Mouse (Mus musculus) embryonic stem cell, embryonic (primary cell): ENCODE results near the gene Tmem178b.

ENCODE experiments used
- CTCF ChIA-PET, 4 experiments: fragments of 300-600 bp in 2 of 4; fragments of 350-600 bp in 2 of 4; sonication (Branson Sonifier 250); formaldehyde crosslinking; loops; one replicate each; lab custom pipeline; 2022; ENCODE audit warnings: inconsistent platforms in 2 of 4; lab: Charles Lee
- POLR2A ChIA-PET, 4 experiments: fragments of 300-600 bp in 2 of 4; fragments of 350-600 bp in 2 of 4; sonication (Branson Sonifier 250); formaldehyde crosslinking; loops; one replicate each; lab custom pipeline; 2022; ENCODE audit warnings: antibody characterized with exemption in 4 of 4, inconsistent platforms in 1 of 4; lab: Charles Lee

The Tmem178b gene

DNA sequence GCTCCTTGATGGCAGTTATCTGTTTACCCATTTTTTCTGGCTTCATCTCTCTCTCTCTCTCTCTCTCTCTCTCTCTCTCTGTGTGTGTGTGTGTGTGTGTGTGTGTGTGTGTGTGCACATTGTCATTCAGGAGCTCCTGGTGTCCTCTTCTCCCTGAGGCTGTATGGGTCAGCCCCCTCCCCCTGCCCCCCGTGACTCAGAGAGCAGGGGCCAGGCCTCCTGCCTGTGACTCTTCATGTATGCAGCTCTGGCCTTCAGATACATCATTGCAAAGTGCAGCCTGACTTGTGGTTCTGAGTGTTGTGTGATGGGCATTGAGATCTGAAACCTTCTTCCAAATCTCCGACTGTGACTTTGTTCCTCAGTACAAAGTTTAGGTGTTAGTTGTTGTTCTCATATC, 237.7 kb downstream of the Tmem178b start:
- ChIA-PET POLR2A (interaction anchor here in 1 of 4 experiments (0.6 kb wide), 1 partner anchor 10 kb away, joined by 3 read pairs; no protein-coding TSS in a partner anchor), CTCF (interaction anchor here in 3 of 4 experiments (0.5 to 1.4 kb wide), 3 partner anchors 9 to 259 kb away, joined by 3 to 6 read pairs (median 4); no protein-coding TSS in a partner anchor)

DNA sequence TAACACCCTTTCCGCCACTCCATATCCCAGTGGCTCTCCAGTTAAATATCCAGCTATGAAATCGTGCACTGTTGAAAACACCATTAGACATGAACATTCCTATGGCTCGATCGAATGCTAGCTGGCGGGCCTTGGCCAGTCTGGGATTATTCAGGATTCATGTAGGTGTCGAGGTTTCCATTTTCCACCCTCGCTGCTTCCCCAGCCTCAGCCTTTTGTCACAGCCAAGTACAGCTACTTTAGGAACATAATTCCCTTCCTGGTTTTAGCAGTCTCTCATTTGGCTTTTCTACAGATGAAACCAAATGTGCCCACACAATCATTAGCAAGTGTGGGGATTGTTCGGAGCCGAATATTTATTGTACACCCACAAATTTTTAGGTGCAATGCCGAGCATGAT, 239.4 kb downstream of the Tmem178b start:
- ChIA-PET CTCF (interaction anchor here in 1 of 4 experiments (0.9 kb wide), 1 partner anchor 124 kb away, joined by 3 read pairs; no protein-coding TSS in a partner anchor), POLR2A (interaction anchor here in 1 of 4 experiments (1.2 kb wide), 1 partner anchor 9 kb away, joined by 4 read pairs; no protein-coding TSS in a partner anchor)

DNA sequence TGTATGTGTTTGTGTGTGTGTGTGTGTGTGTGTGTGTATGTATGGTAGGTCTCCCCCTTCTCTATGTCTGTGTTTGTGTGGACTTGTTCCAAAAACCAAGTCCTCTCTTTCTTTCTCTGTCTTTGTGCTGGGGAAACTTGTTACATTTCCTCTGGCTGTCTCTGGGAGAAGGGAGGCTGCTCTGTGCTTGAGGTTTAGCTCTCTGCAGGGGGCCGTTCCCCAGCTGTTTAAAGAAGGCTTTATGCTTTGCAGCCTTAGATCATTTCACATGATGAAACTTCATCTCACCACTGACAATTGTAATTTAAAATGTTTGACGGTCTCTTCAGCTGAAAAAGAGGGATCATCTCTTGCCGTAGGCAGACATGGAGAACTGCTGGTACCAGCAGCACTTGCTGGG, 243.2 kb downstream of the Tmem178b start:
- CTCF ChIA-PET = no interaction called here
- POLR2A ChIA-PET = no interaction called here

DNA sequence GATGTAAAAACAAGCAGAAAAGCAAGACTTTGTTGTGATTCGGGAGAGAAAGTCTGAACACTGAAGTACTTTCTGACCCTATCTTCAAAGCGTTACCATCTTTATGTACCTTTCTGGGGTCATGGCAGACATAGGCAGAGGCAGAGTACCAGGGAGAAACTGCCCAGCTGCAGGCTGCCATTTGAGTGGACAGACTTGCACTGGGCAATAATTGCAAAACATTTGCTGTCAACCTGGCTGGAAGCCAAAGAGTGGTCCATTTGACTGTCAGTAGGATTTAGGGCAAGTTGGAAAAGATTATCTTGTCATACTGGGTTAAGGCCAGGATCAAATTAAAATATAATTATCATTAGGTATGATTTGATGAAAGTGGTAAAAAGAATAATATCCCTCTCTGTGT, 247.1 kb downstream of the Tmem178b start:
- CTCF ChIA-PET = interaction anchor here in 1 of 4 experiments (0.7 kb wide), 1 partner anchor 10 kb away, joined by 6 read pairs; no protein-coding TSS in a partner anchor
- POLR2A ChIA-PET = no interaction called here

DNA sequence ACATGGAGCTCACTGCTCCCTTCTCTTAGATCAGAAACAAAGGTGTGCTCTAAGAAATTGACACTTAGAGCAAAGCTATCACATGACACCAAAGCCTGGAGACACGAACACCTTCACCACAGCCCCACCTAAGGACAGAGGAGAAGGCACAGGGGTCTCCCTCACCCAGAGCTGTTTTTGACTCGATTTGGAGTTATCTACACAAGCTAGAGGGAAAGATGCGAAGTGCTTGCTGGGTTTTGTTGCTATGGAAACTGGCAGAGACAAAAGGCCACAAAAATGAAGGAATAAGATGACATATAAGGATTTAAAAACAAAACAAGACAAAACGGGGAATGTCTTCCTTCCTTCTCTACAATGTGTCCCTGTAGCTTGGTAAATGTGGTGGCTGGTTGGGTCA, 248.4 kb downstream of the Tmem178b start:
- CTCF ChIA-PET = interaction anchor here in 1 of 4 experiments (0.9 kb wide), 1 partner anchor 311 kb away, joined by 3 read pairs; the partner anchor contains the start of gene Mrps33

DNA sequence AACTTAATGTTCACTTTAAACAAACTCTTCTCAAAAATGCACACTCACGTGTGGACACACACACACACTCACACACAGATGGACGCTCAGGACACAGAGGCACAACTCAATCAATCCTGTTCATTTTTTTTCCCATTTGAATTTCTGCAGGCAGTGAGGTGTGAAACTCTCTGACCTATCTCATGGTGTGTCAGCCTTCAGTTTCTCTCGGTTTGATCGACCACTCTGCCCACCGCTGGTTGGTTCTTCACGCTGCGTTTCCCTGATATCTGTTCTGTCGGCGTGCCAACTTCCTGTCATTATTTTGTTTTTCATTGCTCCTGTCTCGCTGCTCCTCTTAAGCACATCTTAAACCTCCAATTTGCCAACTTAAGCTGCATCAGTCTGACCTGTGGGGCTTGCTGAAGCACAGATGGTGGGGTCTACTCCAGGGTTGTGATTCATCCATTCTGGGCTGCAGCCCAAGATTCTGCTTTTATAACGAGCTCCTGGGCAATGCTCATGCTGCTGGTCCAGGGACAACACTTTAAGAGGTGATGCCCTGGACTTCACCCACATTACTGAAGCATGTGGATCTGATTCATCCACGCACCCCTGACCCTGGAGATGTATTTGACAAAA, 250.1 kb downstream of the Tmem178b start:
- ChIA-PET CTCF (no interaction called here), POLR2A (interaction anchor here in 1 of 4 experiments (0.6 kb wide), 1 partner anchor 174 kb away, joined by 3 read pairs; no protein-coding TSS in a partner anchor)

More for the DNA sequence above, 248.4 kb downstream of the Tmem178b start:
- POLR2A ChIA-PET = interaction anchor here in 1 of 4 experiments (0.7 kb wide), 1 partner anchor 134 kb away, joined by 4 read pairs; no protein-coding TSS in a partner anchor

DNA sequence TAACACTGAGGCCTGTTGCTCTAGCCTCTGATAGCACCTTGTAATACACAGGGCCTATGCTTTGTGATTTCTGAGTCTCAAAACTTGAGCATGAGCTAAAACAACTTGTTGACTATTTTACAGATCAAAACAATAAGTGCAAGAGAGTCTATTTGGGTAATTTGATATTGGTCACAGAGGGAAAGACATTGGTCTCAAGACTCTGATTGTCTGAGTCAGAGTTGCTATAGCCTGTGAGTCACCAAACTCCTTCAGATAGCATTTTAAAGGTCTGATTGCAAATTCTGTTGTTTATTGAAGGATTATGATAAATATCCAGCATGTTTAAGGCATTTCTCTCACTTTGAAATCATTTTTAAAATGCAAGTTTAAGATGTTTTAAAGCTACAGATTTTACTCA, 250.9 kb downstream of the Tmem178b start:
- CTCF ChIA-PET = no interaction called here

DNA sequence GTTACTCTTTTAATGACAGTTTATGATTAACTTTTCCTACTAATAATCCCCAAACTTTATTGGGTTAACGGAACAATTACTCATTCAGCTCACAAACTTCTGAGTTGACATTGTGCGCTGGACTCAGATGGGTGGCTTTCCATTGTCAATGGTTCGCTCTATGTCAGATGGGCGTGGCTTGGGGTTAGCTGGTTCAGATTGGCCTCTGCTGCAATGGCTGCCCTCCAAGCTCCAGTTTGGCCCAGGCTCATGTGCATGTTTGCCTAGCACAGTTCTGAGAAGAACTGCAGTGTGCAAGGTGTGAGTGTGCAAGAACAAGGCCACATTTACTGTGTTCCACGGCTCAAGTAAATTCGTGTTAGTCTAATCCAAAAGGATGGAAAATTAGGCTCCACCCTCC, 255.6 kb downstream of the Tmem178b start:
- CTCF ChIA-PET = no interaction called here

More for the DNA sequence above, 250.9 kb downstream of the Tmem178b start:
- POLR2A ChIA-PET = no interaction called here

DNA sequence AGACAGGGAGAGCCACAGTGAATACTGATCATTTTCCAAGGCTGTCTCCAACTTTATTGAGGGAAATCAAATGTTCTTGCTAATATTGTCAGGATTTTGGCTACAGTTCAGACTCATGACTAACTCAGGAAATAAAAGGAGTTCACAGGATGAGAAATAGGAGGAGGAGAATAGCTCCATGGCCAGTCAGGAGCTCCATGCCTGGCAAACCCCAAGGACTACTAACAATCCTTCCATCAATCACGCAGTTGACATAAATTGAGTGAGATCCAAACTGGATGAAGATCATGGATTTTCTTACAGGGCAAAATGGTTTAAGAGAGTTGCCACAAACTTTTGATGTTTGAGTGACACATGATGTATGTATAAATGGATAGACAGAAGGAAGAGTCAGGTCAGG, 258.9 kb downstream of the Tmem178b start:
- CTCF ChIA-PET = no interaction called here
- POLR2A ChIA-PET = no interaction called here

More for the DNA sequence above, 255.6 kb downstream of the Tmem178b start:
- POLR2A ChIA-PET = no interaction called here

DNA sequence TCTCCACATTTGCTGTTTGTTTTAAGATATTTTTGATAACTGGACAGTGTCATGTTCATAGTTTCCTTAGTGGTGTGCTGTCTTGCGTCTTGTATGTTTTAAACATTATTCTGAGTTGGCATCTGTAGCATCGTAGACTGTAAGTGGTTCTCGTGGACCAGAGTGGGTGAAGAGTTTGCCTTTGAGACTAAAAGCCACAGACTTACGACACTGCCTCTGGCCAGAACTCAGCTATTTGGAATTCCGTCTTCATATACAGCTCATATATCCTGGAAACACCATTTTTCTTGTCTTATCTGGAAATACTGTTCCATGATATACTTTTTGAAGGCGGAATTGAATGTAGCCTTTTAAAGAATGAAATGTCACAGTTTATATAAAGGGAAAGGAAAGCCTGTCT, 260.4 kb downstream of the Tmem178b start:
- ChIA-PET CTCF (no interaction called here), POLR2A (no interaction called here)

DNA sequence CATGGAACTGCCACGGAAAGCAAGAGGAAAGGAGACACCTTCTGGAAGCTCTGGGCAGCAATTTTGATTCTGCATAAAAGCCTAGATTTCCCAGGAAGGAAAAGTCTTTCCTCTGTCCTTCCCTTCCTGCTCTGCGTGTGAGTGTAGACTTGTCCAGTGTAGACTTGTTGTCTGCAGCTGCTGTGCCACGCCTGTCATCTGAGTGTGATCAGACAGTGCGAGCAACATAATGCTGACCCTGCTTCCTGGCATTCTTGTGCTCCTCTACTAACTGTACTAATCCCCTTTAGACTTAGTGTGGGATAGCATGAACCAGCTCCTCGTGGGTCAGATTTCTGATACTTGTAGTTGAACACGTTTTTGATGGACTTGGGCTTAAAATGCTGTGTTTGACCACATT, 262.6 kb downstream of the Tmem178b start:
- ChIA-PET CTCF (no interaction called here), POLR2A (no interaction called here)

DNA sequence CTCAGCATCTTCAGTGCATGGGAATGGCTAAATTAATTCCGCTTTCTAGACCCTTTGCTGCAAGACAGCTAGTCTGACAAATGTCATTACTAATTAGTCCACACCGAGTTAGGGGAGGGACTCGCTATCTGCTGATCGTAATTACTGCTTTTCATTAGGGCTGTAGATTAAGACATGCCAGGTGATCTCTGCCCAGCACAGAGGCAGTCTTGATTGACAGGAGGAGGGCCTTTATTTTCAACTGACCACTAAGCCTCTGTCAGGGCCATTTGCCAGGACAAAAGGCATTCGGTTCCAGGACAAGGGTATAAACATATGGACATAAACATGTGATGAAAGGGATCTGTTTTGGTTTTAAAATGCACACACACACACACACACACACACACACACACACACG, 264.3 kb downstream of the Tmem178b start:
- ChIA-PET CTCF (interaction anchor here in 1 of 4 experiments (0.7 kb wide), 1 partner anchor 354 kb away, joined by 3 read pairs; no protein-coding TSS in a partner anchor), POLR2A (no interaction called here)

DNA sequence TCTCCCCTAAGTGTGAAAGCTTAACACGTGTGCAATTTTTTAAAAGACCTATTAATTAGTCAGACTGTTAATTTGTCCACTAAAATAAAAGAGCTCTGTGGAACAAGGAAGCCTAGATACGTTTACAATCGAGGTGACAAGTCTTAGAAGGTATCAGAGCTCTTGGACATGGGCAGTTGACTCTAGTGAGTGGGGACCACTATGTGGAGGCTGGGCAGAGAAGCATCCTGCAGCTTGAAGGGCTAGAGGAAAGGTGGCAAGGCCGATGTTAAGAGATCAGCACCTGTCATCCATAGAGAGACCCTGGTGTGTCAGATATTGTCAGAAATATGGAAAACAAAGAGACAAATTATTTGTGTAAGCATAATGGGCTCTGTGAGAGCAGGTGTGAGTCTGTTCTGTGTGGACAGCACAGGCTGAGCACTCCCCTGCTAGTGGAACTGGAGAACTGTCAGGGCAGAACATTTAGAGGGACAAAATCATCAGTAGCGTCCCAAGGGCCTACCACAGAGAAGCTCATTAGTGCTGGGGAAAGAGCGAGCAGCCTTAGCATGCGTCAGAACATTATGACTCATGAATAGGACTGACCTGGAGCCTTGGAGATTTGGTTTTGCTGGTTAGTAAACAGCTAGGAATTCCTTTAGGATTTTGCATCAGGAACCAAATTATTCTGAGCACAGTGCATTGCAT, 264.9 kb downstream of the Tmem178b start:
- CTCF ChIA-PET = interaction anchor here in 1 of 4 experiments (0.7 kb wide), 1 partner anchor 355 kb away, joined by 3 read pairs; no protein-coding TSS in a partner anchor
- POLR2A ChIA-PET = no interaction called here

DNA sequence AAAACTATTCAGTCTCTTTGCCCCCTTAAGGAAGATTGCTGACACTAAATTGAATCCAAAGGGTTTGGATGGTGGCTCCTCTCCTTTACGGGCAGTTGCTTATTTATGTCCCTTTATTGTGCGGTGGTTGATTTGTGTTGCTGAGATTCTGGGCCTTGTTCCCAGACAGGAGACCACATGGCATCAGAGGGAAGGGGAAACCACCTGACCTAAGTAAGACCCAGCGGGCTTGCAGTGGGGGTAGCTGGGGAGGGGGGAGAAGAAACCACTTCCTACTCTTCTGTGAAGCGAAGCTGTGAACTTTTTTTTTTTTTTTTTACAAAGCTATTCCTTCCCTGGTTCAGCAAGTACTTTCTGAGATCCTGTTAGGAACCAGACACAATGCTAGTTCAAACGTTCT, 269.5 kb downstream of the Tmem178b start:
- CTCF ChIA-PET = interaction anchor here (0.6 to 1.1 kb wide), 5 partner anchors 94 to 1398 kb away, joined by 3 to 6 read pairs (median 5); no protein-coding TSS in a partner anchor

DNA sequence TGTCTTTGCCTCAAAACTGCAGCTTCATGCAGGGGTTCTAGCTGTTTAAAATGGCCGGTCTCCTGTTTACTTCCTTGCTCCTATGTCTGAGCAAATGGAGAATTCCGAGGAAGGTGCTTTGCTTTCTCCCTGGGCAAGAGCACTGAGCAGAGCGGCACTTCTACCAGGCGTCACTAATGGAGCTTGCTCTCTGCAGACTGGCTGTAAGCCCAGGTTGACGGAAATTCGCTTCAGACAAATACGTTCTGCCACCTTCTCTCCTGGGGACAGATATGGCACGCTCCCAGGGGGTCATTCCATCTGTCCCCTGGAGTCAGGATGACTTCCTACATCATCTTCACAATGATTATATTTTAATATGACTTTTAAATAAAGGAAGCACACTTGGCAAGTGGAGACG, 271.3 kb downstream of the Tmem178b start:
- POLR2A ChIA-PET = interaction anchor here in 1 of 4 experiments (0.6 kb wide), 1 partner anchor 383 kb away, joined by 6 read pairs; no protein-coding TSS in a partner anchor
- CTCF ChIA-PET = interaction anchor here in 1 of 4 experiments (1.1 kb wide), 1 partner anchor 92 kb away, joined by 3 read pairs; no protein-coding TSS in a partner anchor

More for the DNA sequence above, 269.5 kb downstream of the Tmem178b start:
- POLR2A ChIA-PET = interaction anchor here in 1 of 4 experiments (0.6 kb wide), 1 partner anchor 125 kb away, joined by 4 read pairs; no protein-coding TSS in a partner anchor

DNA sequence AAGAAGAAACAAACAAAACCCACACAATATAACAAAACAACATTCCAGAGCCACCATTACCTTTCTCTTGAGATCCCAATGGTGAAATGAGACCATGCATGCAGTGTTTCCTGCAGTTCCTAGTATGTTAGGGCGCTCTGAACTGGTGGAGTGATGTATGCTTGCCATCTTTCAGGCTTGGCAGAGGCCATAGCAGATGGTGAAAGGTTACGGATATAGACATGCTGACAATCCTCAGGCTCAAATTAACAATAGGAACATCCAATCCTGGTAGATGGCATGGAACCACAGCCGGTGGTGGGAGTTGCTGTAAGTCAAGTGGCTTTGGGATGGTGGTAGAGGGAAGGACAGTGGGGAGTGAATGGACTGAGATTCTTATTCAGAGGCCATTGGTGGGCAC, 272.5 kb downstream of the Tmem178b start:
- ChIA-PET CTCF (no interaction called here), POLR2A (no interaction called here)

DNA sequence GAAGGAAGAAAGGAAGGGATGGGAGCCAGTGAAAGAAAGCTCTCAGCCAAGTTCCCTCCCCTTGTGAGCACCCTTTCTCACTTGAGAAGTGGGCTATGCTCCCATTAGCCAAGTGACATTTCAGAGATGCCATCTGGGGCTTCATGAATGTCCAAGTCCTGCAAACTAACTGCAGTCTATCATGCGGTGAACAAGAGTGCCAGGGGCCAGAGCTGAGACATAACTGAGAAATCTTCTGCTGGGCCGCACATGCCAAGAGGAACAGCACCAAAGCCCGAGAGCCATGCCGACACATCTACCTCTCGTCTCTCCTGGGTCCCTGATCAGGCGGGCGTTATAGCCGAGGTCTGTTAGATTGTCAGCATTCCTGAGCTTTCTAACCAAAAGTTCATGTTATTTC, 279.2 kb downstream of the Tmem178b start:
- ChIA-PET POLR2A (no interaction called here), CTCF (interaction anchor here in 1 of 4 experiments (0.7 kb wide), 1 partner anchor 84 kb away, joined by 3 read pairs; no protein-coding TSS in a partner anchor)

DNA sequence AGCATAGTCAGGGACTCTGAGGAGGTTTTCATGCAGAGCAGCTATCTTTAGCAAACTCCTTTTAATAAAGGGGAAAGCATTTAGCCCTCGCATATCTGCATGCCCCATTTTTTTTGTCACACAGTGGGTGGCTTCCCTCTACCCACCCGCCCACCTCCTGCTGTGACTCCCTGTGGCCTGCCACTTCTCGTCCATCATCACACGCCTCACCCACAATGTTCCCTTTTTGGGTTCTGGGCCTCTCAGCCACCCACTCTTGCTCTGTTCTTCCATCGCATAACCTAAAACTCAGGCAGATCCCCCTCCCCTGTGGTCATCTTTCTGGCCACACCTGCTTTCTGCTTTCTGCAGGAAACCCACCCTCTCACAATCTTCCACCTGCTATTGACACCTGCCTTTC, 288.3 kb downstream of the Tmem178b start:
- POLR2A ChIA-PET = no interaction called here
- CTCF ChIA-PET = interaction anchor here in 1 of 4 experiments (1.0 kb wide), 1 partner anchor 75 kb away, joined by 3 read pairs; no protein-coding TSS in a partner anchor

DNA sequence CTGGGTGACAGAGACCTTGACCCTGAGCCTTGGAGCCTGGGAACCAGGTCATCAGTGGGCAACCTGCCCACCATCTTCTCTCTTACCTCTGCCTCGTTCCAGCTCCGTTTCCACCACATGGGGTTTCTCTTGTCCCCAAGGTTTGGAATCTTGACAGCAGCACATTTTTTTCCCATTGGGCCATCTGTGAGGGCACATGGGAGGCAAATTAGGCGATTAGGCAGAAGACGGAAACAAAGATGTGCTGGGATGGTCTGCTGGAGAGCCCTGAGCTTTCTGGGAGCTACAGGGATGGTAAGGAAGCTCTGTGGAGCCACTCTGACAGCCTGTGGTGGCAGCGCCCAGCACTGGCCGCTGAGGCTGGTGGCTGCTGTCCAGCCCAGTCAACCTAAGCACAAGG, 300.5 kb downstream of the Tmem178b start:
- POLR2A ChIA-PET = interaction anchor here in 1 of 4 experiments (0.5 kb wide), 1 partner anchor 40 kb away, joined by 3 read pairs; no protein-coding TSS in a partner anchor
- CTCF ChIA-PET = no interaction called here
